Mouse (Mus musculus): ENCODE data around the gene Ube2n.

- no peak for TF ChIP-seq CTCF (IDR thresholded peaks at IDR 0.05; ENCODE audit: low read depth, low read length)
- no peak for TF ChIP-seq POLR2A (IDR thresholded peaks at IDR 0.05; ENCODE audit: insufficient read depth, low read length)
Observed at GRCm38 (mm10) chr10:95548154-95548826, 33.3 kb downstream of the Ube2n start.

All from ES-Bruce4 (cell line).